Mouse (Mus musculus) ovary, postnatal 36 days (tissue): ENCODE data around the gene Mynn.

Source experiments
- DNase-seq: peaks from one replicate; pipeline ENCODE4 v3.0.0; 2022; ENCODE audit warnings: low spot score, mixed read lengths

The Mynn gene

DNA sequence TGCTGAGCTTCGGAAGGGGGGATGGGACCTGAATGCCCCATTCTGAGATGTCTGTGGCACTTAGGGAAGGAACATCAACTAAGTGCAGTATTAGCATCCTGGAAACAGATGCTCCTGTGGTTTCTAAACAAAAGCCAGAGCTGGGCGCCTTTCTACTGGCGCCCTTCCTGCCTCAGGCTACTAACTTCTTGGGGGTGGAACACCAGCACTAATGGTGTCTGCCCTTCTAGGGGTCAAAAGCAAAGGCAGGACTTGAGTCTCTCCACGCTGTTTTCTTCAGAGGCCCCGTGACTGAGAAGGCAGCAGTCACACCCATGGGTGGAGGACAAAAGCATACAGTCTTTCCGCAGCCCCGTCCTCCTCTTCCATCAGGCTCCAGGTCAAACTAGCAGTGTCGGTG is 44.9 kb downstream of the Mynn start:
- no peak for DNase-seq

DNA sequence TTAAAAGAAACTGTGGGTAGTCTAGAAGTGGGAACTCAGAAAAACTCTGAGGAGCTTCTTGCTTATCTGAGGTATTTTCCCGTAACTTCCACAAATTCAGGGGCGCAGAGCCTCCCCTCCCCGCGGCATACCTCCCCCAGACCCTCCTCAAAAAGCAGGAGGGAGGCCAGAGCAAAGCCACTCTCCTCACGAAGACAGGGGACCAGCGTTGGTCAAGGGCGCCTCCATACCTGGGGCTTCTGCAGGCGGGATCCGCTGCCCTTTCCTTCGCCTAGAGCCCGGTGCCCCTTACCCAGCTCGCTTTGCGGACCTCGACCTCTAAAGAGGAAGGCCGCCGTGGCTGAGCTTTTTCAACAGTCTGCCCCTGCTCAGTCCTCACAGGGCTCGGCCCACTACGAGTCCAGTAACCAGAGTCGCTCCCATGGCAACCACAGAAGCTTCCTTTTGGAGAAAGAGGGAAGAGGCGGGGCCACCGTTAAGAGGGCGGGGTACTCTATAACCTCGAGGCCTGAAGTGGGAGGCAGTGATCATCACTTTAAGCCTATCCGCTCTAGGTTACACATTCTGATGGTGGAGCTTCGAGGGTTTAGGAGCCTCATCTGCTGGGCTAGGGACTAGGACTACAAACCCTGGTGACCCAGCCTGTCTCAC is 45.7 kb downstream of the Mynn start, which contains the start of gene Lrrc34:
Gene Lrrc34, minus strand, starts transcription at position 430 of the 651 bp plus-strand sequence.
- DNase-seq, result peak; percentile 55

DNA sequence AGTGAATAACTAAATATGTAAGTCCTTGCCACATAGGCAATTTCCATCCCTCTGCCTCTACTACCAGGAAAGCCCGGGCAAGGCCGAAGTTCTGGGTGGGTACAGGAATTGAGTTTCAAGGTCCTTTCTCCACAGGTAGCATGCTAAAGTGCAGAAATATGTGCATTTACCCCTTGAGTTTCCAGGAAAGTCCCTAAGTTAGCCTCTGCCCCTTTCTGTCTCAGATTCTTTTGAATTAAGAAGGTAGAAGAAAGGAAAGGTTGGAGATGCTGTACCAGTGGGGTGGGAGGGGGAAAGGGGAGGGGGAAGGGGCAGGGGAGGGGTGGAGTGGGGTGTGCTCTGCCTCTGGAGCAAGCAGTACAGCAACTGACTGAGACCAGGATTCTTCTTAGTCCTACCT is 46.6 kb downstream of the Mynn start:
- DNase-seq, result no peak

DNA sequence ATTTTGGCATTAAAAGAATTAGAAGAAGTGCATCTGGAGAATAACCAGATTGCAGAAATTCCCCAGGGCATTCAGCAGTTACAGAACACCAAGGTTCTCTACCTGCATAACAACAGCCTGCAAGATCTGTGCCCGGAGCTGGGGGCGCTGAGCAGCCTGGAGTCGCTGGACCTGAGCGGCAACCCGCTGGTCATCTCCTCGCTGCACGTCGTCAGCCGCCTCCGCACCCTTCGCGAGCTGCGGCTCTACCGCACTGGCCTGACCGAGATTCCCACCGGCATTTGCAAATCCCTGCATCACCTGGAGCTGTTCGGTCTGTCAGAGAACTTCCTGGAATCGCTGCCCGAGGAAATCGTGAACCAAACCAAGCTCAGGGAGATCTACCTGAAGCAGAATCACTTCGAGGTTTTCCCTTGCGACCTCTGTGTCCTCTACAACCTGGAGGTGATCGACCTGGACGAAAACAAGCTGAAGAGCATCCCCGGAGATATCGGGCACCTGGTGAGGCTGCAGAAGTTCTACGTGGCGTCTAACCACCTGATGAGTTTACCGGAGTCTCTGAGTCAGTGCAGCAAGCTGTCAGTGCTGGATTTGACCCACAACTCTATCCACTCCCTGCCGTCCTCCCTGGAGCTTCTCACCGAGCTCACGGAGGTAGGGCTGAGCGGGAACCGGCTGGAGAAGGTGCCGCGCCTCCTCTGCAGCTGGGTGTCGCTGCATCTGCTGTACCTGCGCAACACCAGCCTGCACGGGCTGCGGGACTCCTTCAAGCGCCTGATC is 48.4 kb downstream of the Mynn start:
- DNase-seq, result peak; percentile 27

DNA sequence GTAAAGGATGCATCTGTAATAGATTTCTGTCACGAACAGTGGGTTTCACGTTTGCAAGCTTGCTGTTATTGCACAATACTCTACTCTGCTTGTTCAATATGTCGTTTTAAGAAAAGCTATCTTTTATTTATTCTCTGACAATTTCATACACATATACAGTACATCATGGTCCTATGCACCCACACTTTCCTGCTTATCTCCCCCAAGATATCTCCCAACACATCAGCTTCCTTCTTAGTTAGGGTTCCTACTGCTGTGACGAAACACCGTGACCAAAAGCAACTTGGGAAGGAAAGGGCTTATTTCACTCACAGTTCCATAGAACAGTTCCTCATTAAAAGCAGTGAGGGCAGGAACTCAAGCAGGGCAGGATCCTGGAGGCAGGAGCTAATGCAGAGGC is 54.1 kb downstream of the Mynn start:
- no peak for DNase-seq

DNA sequence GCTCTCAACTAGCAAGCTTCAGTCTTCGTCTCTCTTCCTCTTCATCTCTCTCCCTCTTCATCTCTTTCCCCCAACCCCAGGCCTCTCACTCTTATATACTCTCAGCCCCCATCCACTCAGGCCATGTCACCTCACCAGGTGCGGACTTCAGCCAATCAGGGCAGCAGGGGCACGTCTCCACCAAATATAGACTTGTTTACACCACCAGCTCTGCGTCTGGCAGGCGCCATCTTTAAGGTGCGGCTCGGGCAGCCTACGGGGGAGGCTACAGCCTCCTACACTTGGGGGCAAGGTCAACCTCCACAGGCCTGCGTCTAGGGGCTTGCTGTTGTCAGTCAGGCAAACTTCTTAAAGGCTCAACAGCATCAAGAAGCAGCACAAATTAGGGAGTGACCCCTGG is 56.6 kb downstream of the Mynn start:
- no peak for DNase-seq
